Mouse (Mus musculus) neural tube, embryonic 11.5 days (tissue): ENCODE measurements around the gene Zfp784. TPM values are rescaled to one million over a fixed set of nuclear protein-coding genes. Genes with fewer than 3 reads are reported as not detected.
"Not testable (repeated sequence)": the region's sequence is repeated elsewhere in the genome, so short reads cannot be mapped to it uniquely, and the experiment has no call there.

Experiments
- ATAC-seq: fragments of 200-750 bp; cut with Nextera tagmentation; 2 replicates; pipeline ENCODE4 v1.8.0; 2017; ENCODE audit warnings: moderate number of reproducible peaks, mild to moderate bottlenecking, moderate TSS enrichment, moderate library complexity; ENCODE audit not compliant: insufficient read depth, low FRiP score, low TSS enrichment
- DNase-seq: peaks from one replicate; pipeline ENCODE4 v3.0.0-alpha.2; 2015; ENCODE audit warnings: low spot score
- H3K27ac ChIP-seq: fragments of 300-500 bp; sonication (generic); 2 replicates; pipeline ENCODE4 v1.5.1; 2014; ENCODE audit warnings: low read depth, mild to moderate bottlenecking, low read length
- H3K27me3 ChIP-seq: fragments of 300-500 bp; sonication (generic); 2 replicates; pipeline ENCODE4 v1.6.1; 2014; ENCODE audit warnings: mild to moderate bottlenecking, low read length, mixed read lengths; ENCODE audit not compliant: control insufficient read depth, insufficient read depth
- H3K36me3 ChIP-seq: fragments of 300-500 bp; sonication (generic); 2 replicates; pipeline ENCODE4 v1.6.1; 2014; ENCODE audit warnings: mild to moderate bottlenecking, low read length, moderate library complexity, mixed read lengths; ENCODE audit not compliant: control insufficient read depth, insufficient read depth
- H3K4me1 ChIP-seq: fragments of 300-500 bp; sonication (generic); 2 replicates; pipeline ENCODE4 v1.6.1; 2014; ENCODE audit warnings: low read length, mixed read lengths; ENCODE audit not compliant: control insufficient read depth, insufficient read depth
- H3K4me2 ChIP-seq: fragments of 300-500 bp; sonication (generic); 2 replicates; pipeline ENCODE4 v1.6.1; 2014; ENCODE audit warnings: low read depth, mild to moderate bottlenecking, moderate library complexity
- H3K4me3 ChIP-seq: fragments of 300-500 bp; sonication (generic); 2 replicates; pipeline ENCODE4 v1.5.1; 2014; ENCODE audit warnings: low read depth, low read length
- H3K9ac ChIP-seq: fragments of 300-500 bp; sonication (generic); 2 replicates; pipeline ENCODE4 v1.6.1; 2014; ENCODE audit warnings: mild to moderate bottlenecking, low read length
- H3K9me3 ChIP-seq: fragments of 300-500 bp; sonication (generic); 2 replicates; pipeline ENCODE4 v1.6.1; 2016; ENCODE audit warnings: low read length; ENCODE audit not compliant: control insufficient read depth
- WGBS: fragments of 180-500 bp; shearing (Covaris S2); extraction: QIAGEN DNeasy Blood & Tissue Kit; methylation state at CpG from one replicate; pipeline ENCODE4 v1.1.7; 2014; 5-methylcytosine and 5-hydroxymethylcytosine counted together
- polyA plus RNA-seq: library from polyadenylated mRNA; unstranded; fragments of >200 nt; fragmentation: Nextera tagmentation; extraction: Ambion mirVana; gene quantifications from 2 replicates; pipeline ENCODE4 v1.2.1, GENCODE M21; 2014

The Zfp784 gene
- polyA plus RNA-seq, 1 experiment from 2014 or later: 3.2 TPM

- Histone ChIP-seq H3K9ac (peak within 1 kb of the TSS; percentile 84), H3K36me3 (peaks cover 10% of the 10 kb centered on the region), H3K27ac (peak within 1 kb of the TSS; percentile 51), H3K4me1 (peaks cover 12% of the 10 kb centered on the region; the same call in 1 of the 2 replicates), H3K9me3 (no peaks in the 10 kb centered on the region), H3K4me2 (peak within 1 kb of the TSS; percentile 90), H3K4me3 (peak within 1 kb of the TSS; percentile 93), H3K27me3 (no peaks in the 10 kb centered on the region)
- DNase-seq (peak; percentile 97), ATAC-seq (peak; percentile 97)
- WGBS: under 1% methylated on average over 70 of the region's 81 CpGs
Observed at GRCm38 (mm10) chr7:5080010-5080751, 41.9 kb upstream of the Zfp784 start, which contains the start of gene Epn1. TSS of gene Epn1 (plus strand) at chr7:5080235.

GRCm38 (mm10) chr7:5079365-5080009, 41.2 kb upstream of the Zfp784 start:
- peak; percentile 29; the same call in 1 of the 2 replicates for ATAC-seq
- not testable (repeated sequence) for H3K27ac ChIP-seq, H3K27me3 ChIP-seq, H3K9me3 ChIP-seq, H3K9ac ChIP-seq, DNase-seq
- whole genome bisulfite sequencing: 51% methylated on average over 10 of the region's 13 CpGs
- Histone ChIP-seq H3K4me3 (peak overlapping the region; percentile 93), H3K36me3 (peaks cover 11% of the 10 kb centered on the region), H3K4me1 (peaks cover 12% of the 10 kb centered on the region; the same call in 1 of the 2 replicates), H3K4me2 (peak overlapping the region; percentile 35; the same call in 1 of the 2 replicates)

- Histone ChIP-seq H3K9me3 (no peaks in the 10 kb centered on the region), H3K36me3 (peaks cover 24% of the 10 kb centered on the region), H3K27me3 (no peaks in the 10 kb centered on the region), H3K4me3 (no peak overlapping the region), H3K4me1 (peaks cover 12% of the 10 kb centered on the region; the same call in 1 of the 2 replicates), H3K9ac (no peak overlapping the region), H3K4me2 (no peak overlapping the region), H3K27ac (no peak overlapping the region)
- ATAC-seq (no peak), DNase-seq (no peak)
- WGBS: 86% methylated on average over 2 of the region's 2 CpGs
Observed at GRCm38 (mm10) chr7:5076931-5077330, 38.7 kb upstream of the Zfp784 start.

- Histone ChIP-seq H3K4me2 (no peak overlapping the region), H3K4me3 (no peak overlapping the region), H3K27ac (no peak overlapping the region), H3K9ac (no peak overlapping the region), H3K4me1 (0 out of 2 replicates have a peak, but pooled peaks cover 2% of the 10 kb centered on the region), H3K9me3 (no peaks in the 10 kb centered on the region), H3K27me3 (no peaks in the 10 kb centered on the region), H3K36me3 (peaks cover 28% of the 10 kb centered on the region)
- ATAC-seq (no peak), DNase-seq (no peak)
- WGBS: 95% methylated on average over 5 of the region's 5 CpGs
Observed at GRCm38 (mm10) chr7:5074984-5075383, 36.7 kb upstream of the Zfp784 start.

GRCm38 (mm10) chr7:5073586-5073985, 35.3 kb upstream of the Zfp784 start:
- ATAC-seq (no peak), DNase-seq (no peak)
- no peak overlapping the region for H3K27ac ChIP-seq
- no peaks in the 10 kb centered on the region for H3K9me3 ChIP-seq
- no peaks in the 10 kb centered on the region for H3K4me1 ChIP-seq
- no peak overlapping the region for H3K4me3 ChIP-seq
- no peaks in the 10 kb centered on the region for H3K27me3 ChIP-seq
- WGBS: 88% methylated on average over 1 of the region's 1 CpGs
- H3K9ac ChIP-seq: no peak overlapping the region
- H3K36me3 ChIP-seq: peaks cover 35% of the 10 kb centered on the region
- no peak overlapping the region for H3K4me2 ChIP-seq

- DNase-seq (no peak), ATAC-seq (no peak)
- H3K4me1 ChIP-seq: peaks cover 14% of the 10 kb centered on the region; the same call in 1 of the 2 replicates
- H3K4me3 ChIP-seq: no peak overlapping the region
- WGBS: 98% methylated on average over 6 of the region's 6 CpGs
- H3K27ac ChIP-seq: no peak overlapping the region
- H3K9me3 ChIP-seq: no peaks in the 10 kb centered on the region
- no peaks in the 10 kb centered on the region for H3K27me3 ChIP-seq
- H3K4me2 ChIP-seq: no peak overlapping the region
- H3K36me3 ChIP-seq: peaks cover 11% of the 10 kb centered on the region
- H3K9ac ChIP-seq: no peak overlapping the region
Observed at GRCm38 (mm10) chr7:5064886-5065285, 26.6 kb upstream of the Zfp784 start.

- Histone ChIP-seq H3K4me3 (peak overlapping the region; percentile 70), H3K27me3 (peaks cover 6% of the 10 kb centered on the region), H3K9me3 (no peaks in the 10 kb centered on the region), H3K36me3 (no peaks in the 10 kb centered on the region; the same call in 1 of the 2 replicates), H3K4me1 (peaks cover 14% of the 10 kb centered on the region; the same call in 1 of the 2 replicates), H3K4me2 (peak overlapping the region; percentile 89), H3K9ac (peak overlapping the region; percentile 79), H3K27ac (peak overlapping the region; percentile 95)
- under 1% methylated on average over 49 of the region's 51 CpGs for WGBS
- ATAC-seq (peak; percentile 54), DNase-seq (peak; percentile 85)
Observed at GRCm38 (mm10) chr7:5062360-5063001, 24.2 kb upstream of the Zfp784 start.

- Histone ChIP-seq H3K36me3 (no peaks in the 10 kb centered on the region; the same call in 1 of the 2 replicates), H3K9me3 (no peaks in the 10 kb centered on the region), H3K27ac (peak within 1 kb of the TSS; percentile 95), H3K4me3 (peak within 1 kb of the TSS; percentile 70), H3K9ac (peak within 1 kb of the TSS; percentile 79), H3K27me3 (peaks cover 12% of the 10 kb centered on the region), H3K4me1 (peaks cover 16% of the 10 kb centered on the region; the same call in 1 of the 2 replicates), H3K4me2 (peak within 1 kb of the TSS; percentile 89)
- WGBS: 0% methylated on average over 52 of the region's 65 CpGs
- peak; percentile 94 for DNase-seq
- ATAC-seq: peak; percentile 86
Observed at GRCm38 (mm10) chr7:5061774-5062359, 23.6 kb upstream of the Zfp784 start, which contains the start of gene U2af2. TSS of gene U2af2 (plus strand) at chr7:5062143.
